14 mouse cellular contexts compared by ENCODE assay signal in genomic region chr7:27429135-27429534, GRCm38 (mm10). TPM values are rescaled to one million over a fixed set of nuclear protein-coding genes. Genes with fewer than 3 reads are reported as not detected.
DNase-seq lines count a peak whose midpoint lies in the region; ATAC-seq and TF ChIP-seq lines count a peak whose summit lies in the region.
"Had no signal": no experiment of that assay in that cellular context is flagged by ENCODE, and none has a peak within 500 bp of the region (broad histone marks: within the 10 kb centered on the region; RNA-seq: fewer than 3 reads in every experiment).

No protein-coding gene starts in this region.

- no peak for DNase-seq in kidney, postnatal 0 days (ENCODE audit: low spot score)
- DNase-seq in kidney, postnatal 4 days = no peak
- DNase-seq in testis, postnatal 14 days (ENCODE audit: low spot score) = no peak
- no peak for DNase-seq in frontal cortex, adult 2 months (ENCODE audit: extremely low spot score in 1 of 2, low spot score in 1 of 2)
- DNase-seq in kidney, adult 2 months = no peak
- DNase-seq: kidney, adult 8-10 months; lung, adult 2 months; right cerebral cortex, adult 18-20 months had no signal

- WGBS in kidney, postnatal 0 days = 57% methylated on average over 2 of the region's 2 CpGs
- 49% methylated on average over 2 of the region's 2 CpGs for WGBS in bone marrow, adult 2 months
- WGBS in kidney, adult 2 months = 65% methylated on average over 2 of the region's 2 CpGs

- no peak for TF ChIP-seq POLR2A in testis, adult 2 months (IDR thresholded peaks at IDR 0.05; ENCODE audit: control insufficient read depth, low read depth, low read length)
- TF ChIP-seq POLR2A in bone marrow, adult 2 months (IDR thresholded peaks at IDR 0.05; ENCODE audit: borderline replicate concordance, control insufficient read depth, low read depth, low read length) = no peak
- no peak for TF ChIP-seq POLR2A in kidney, adult 2 months (IDR thresholded peaks at IDR 0.05; ENCODE audit: low read depth, low read length)

- no peaks in the 10 kb centered on the region for H3K4me1 ChIP-seq in kidney, postnatal 0 days (replicated peaks; ENCODE audit: insufficient read depth, low read length)
- H3K4me1 ChIP-seq in testis, adult 2 months (ENCODE audit: control insufficient read depth, insufficient read depth, low read length) = peaks cover 4% of the 10 kb centered on the region
- H3K4me1 ChIP-seq in bone marrow, adult 2 months (ENCODE audit: control insufficient read depth, insufficient read depth, low read length) = no peaks in the 10 kb centered on the region
- H3K4me1 ChIP-seq in kidney, adult 2 months (ENCODE audit: control insufficient read depth, insufficient read depth, low read length) = no peaks in the 10 kb centered on the region
- H3K4me1 ChIP-seq: forebrain, embryonic 12.5 days; heart, embryonic 12.5 days; hindbrain, embryonic 15.5 days; midbrain, embryonic 13.5 days had no signal

- H3K27ac ChIP-seq in kidney, postnatal 0 days = no peak overlapping the region
- no peak overlapping the region for H3K27ac ChIP-seq in testis, adult 2 months (ENCODE audit: control insufficient read depth, insufficient read depth, low read depth, low read length)
- H3K27ac ChIP-seq in bone marrow, adult 2 months (ENCODE audit: control insufficient read depth, insufficient read depth, low read depth, low read length, poor library complexity) = no peak overlapping the region
- no peak overlapping the region for H3K27ac ChIP-seq in kidney, adult 2 months (ENCODE audit: insufficient read depth, low read depth, low read length)
- H3K27ac ChIP-seq: forebrain, embryonic 12.5 days; hindbrain, embryonic 15.5 days; midbrain, embryonic 13.5 days had no signal

- no peak overlapping the region for H3K4me3 ChIP-seq in kidney, postnatal 0 days (replicated peaks; ENCODE audit: low read depth, low read length)
- H3K4me3 ChIP-seq in testis, adult 2 months (ENCODE audit: control insufficient read depth, low read depth, low read length) = no peak overlapping the region
- H3K4me3 ChIP-seq in bone marrow, adult 2 months (replicated peaks; ENCODE audit: control insufficient read depth, low read depth, low read length) = no peak overlapping the region
- H3K4me3 ChIP-seq in kidney, adult 2 months (ENCODE audit: insufficient read depth, low read depth, low read length) = no peak overlapping the region
- H3K4me3 ChIP-seq: forebrain, embryonic 12.5 days; heart, embryonic 12.5 days; hindbrain, embryonic 15.5 days; midbrain, embryonic 13.5 days had no signal

- no peak overlapping the region for H3K9ac ChIP-seq in kidney, postnatal 0 days (ENCODE audit: low read depth, low read length)
- H3K9ac ChIP-seq: forebrain, embryonic 12.5 days; heart, embryonic 12.5 days; hindbrain, embryonic 15.5 days; midbrain, embryonic 13.5 days had no signal

- H3K9me3 ChIP-seq in kidney, postnatal 0 days (replicated peaks; ENCODE audit: low read length) = no peaks in the 10 kb centered on the region; the same call in 1 of the 2 replicates
- H3K9me3 ChIP-seq: hindbrain, embryonic 15.5 days had no signal

- no peak for ATAC-seq in kidney, postnatal 0 days (replicated peaks; ENCODE audit: low FRiP score, low read depth)
- ATAC-seq: midbrain, embryonic 13.5 days had no signal

- H3K27me3 ChIP-seq in kidney, postnatal 0 days (ENCODE audit: insufficient read depth, low read length) = no peaks in the 10 kb centered on the region
- no peaks in the 10 kb centered on the region for H3K27me3 ChIP-seq in testis, adult 2 months (ENCODE audit: control insufficient read depth, insufficient read depth, low read length)
- no peaks in the 10 kb centered on the region for H3K27me3 ChIP-seq in kidney, adult 2 months (replicated peaks; ENCODE audit: control insufficient read depth, insufficient read depth, low read length)

- H3K36me3 ChIP-seq in kidney, postnatal 0 days (ENCODE audit: insufficient read depth, low read length) = no peaks in the 10 kb centered on the region
- H3K36me3 ChIP-seq in testis, adult 2 months (ENCODE audit: control insufficient read depth, insufficient read depth, low read length) = no peaks in the 10 kb centered on the region
- no peaks in the 10 kb centered on the region for H3K36me3 ChIP-seq in kidney, adult 2 months (ENCODE audit: control insufficient read depth, insufficient read depth, low read length)
- H3K36me3 ChIP-seq: forebrain, embryonic 12.5 days; heart, embryonic 12.5 days; midbrain, embryonic 13.5 days had no signal

- no peak overlapping the region for H3K4me2 ChIP-seq in kidney, postnatal 0 days (ENCODE audit: low read length)
- H3K4me2 ChIP-seq: forebrain, embryonic 12.5 days; heart, embryonic 12.5 days; hindbrain, embryonic 15.5 days; midbrain, embryonic 13.5 days had no signal

- peak; percentile 25; the same call in 1 of the 2 replicates for TF ChIP-seq CTCF in kidney, postnatal 0 days (IDR thresholded peaks at IDR 0.05; ENCODE audit: low read depth)
- TF ChIP-seq CTCF in testis, adult 2 months (IDR thresholded peaks at IDR 0.05; ENCODE audit: control insufficient read depth, insufficient read depth, insufficient replicate concordance, low read depth, low read length) = peak; percentile 23; the same call in 1 of the 2 replicates
- 0 out of 2 replicates have a peak, but pooled peaks have one; percentile 5 for TF ChIP-seq CTCF in bone marrow, adult 2 months (IDR thresholded peaks at IDR 0.05; ENCODE audit: control insufficient read depth, insufficient read depth, low read length)
- no peak for TF ChIP-seq CTCF in kidney, adult 2 months (conservative IDR thresholded peaks at IDR 0.05; ENCODE audit: insufficient read depth, insufficient read length, low read depth, low read length)

RNA-seq across cellular contexts. Expression of gene Sptbn4, which starts 18.4 kb away (rescaled TPM):
- 0.17 and 0.28 TPM in 2 replicates for polyA plus RNA-seq in kidney, postnatal 0 days (2015; fragmentation: Nextera tagmentation; extraction: Ambion mirVana)
- polyA plus RNA-seq in testis, adult 2 months (2012; rRNA removed) = 19.5 and 34.7 TPM in 2 replicates
- 0.11 and 0.62 TPM in 2 replicates for polyA plus RNA-seq in bone marrow, adult 2 months (2011; ENCODE audit: insufficient read depth, insufficient read length, low replicate concordance, missing spikeins)
- 131 and 135 TPM in 2 replicates for polyA plus RNA-seq in frontal cortex, adult 2 months (2012; rRNA removed)
- polyA plus RNA-seq in kidney, adult 2 months (2012; rRNA removed) = 0.09 and 0.12 TPM in 2 replicates

RNA-seq across cellular contexts. Expression of gene Blvrb, which starts 18.6 kb away (rescaled TPM):
- polyA plus RNA-seq in kidney, postnatal 0 days (2015; fragmentation: Nextera tagmentation; extraction: Ambion mirVana) = 33.4 and 40.1 TPM in 2 replicates
- 7.6 and 8.5 TPM in 2 replicates for polyA plus RNA-seq in testis, adult 2 months (2012; rRNA removed)
- polyA plus RNA-seq in bone marrow, adult 2 months (2011; ENCODE audit: insufficient read depth, insufficient read length, low replicate concordance, missing spikeins) = 323 and 400 TPM in 2 replicates
- polyA plus RNA-seq in frontal cortex, adult 2 months (2012; rRNA removed) = 21.4 and 23.6 TPM in 2 replicates
- 47.1 and 47.8 TPM in 2 replicates for polyA plus RNA-seq in kidney, adult 2 months (2012; rRNA removed)

RNA-seq across cellular contexts. Expression of gene Sertad3, which starts 44.4 kb away (rescaled TPM):
- polyA plus RNA-seq in kidney, postnatal 0 days (2015; fragmentation: Nextera tagmentation; extraction: Ambion mirVana) = 24.0 and 25.3 TPM in 2 replicates
- 4.1 and 4.7 TPM in 2 replicates for polyA plus RNA-seq in testis, adult 2 months (2012; rRNA removed)
- polyA plus RNA-seq in bone marrow, adult 2 months (2011; ENCODE audit: insufficient read depth, insufficient read length, low replicate concordance, missing spikeins) = 34.3 and 61.0 TPM in 2 replicates
- 3.8 and 5.0 TPM in 2 replicates for polyA plus RNA-seq in frontal cortex, adult 2 months (2012; rRNA removed)
- polyA plus RNA-seq in kidney, adult 2 months (2012; rRNA removed) = 9.0 and 12.8 TPM in 2 replicates

RNA-seq across cellular contexts. Expression of gene Sertad1, which starts 57.6 kb away (rescaled TPM):
- 41.6 and 44.3 TPM in 2 replicates for polyA plus RNA-seq in kidney, postnatal 0 days (2015; fragmentation: Nextera tagmentation; extraction: Ambion mirVana)
- polyA plus RNA-seq in testis, adult 2 months (2012; rRNA removed) = 15.4 and 19.1 TPM in 2 replicates
- 20.9 and 33.8 TPM in 2 replicates for polyA plus RNA-seq in bone marrow, adult 2 months (2011; ENCODE audit: insufficient read depth, insufficient read length, low replicate concordance, missing spikeins)
- polyA plus RNA-seq in frontal cortex, adult 2 months (2012; rRNA removed) = 14.0 and 16.9 TPM in 2 replicates
- 19.4 and 23.7 TPM in 2 replicates for polyA plus RNA-seq in kidney, adult 2 months (2012; rRNA removed)

Comparison
In these comparisons a context has a peak if more than half of its experiments do, and no peak if none do; other contexts are left out.
1. RNA of gene Sptbn4, which starts 18.4 kb away (polyA plus RNA-seq): 131 to 135 TPM in frontal cortex, adult 2 months and 19.5 to 34.7 TPM in testis, adult 2 months; 0.11 to 0.62 TPM in bone marrow, adult 2 months, 0.17 to 0.28 TPM in kidney, postnatal 0 days and 0.09 to 0.12 TPM in kidney, adult 2 months; every median in the first group is over 10 times any median in the second.